Mouse (Mus musculus) liver, adult 2 months (tissue): ENCODE measurements at regions not wholly inside any gene's neighbourhood (a gene's known extent, or its start where the extent isn't known, plus 50 kb on each side); places are given as distances from the start of the nearest gene placed in this dataset.
A peak's percentile ranks its signal among the peaks of the same experiment; 100 is the strongest.

ENCODE experiments used
- DNase-seq: peaks from one replicate; pipeline ENCODE4 v3.0.0-alpha.2; 2011; ENCODE audit warnings: low read depth, low spot score; ENCODE audit errors: extremely low read depth
- H3K27ac ChIP-seq: fragments of 200-500 bp; replicated peaks from 2 replicates; pipeline ENCODE4 v1.5.1; 2012; ENCODE audit warnings: low read depth, mild to moderate bottlenecking, control low read depth, inconsistent platforms, low read length; ENCODE audit not compliant: insufficient read depth
- H3K27me3 ChIP-seq: fragments of 200-500 bp; 2 replicates; pipeline ENCODE4 v1.6.1; 2012; ENCODE audit warnings: mild to moderate bottlenecking, moderate library complexity, low read length, inconsistent platforms; ENCODE audit not compliant: control insufficient read depth, insufficient read depth
- H3K36me3 ChIP-seq: fragments of 200-500 bp; 2 replicates; pipeline ENCODE4 v1.6.1; 2012; ENCODE audit warnings: low read length, inconsistent platforms; ENCODE audit not compliant: control insufficient read depth, insufficient read depth
- H3K4me1 ChIP-seq: fragments of 200-500 bp; 2 replicates; pipeline ENCODE4 v1.6.1; 2011; ENCODE audit warnings: low read length; ENCODE audit not compliant: control insufficient read depth, insufficient read depth
- H3K4me3 ChIP-seq: fragments of 200-500 bp; 2 replicates; pipeline ENCODE4 v1.5.1; 2011; ENCODE audit warnings: low read depth, mild to moderate bottlenecking, control low read depth, low read length, moderate library complexity; ENCODE audit not compliant: insufficient read depth
- H3K79me2 ChIP-seq: fragments of 200-500 bp; 2 replicates; pipeline ENCODE4 v1.6.1; 2012; ENCODE audit warnings: inconsistent platforms, mild to moderate bottlenecking, low read length, moderate library complexity; ENCODE audit not compliant: control insufficient read depth, insufficient read depth
- H3K9ac ChIP-seq: fragments of 200-500 bp; 2 replicates; pipeline ENCODE4 v1.6.1; 2012; ENCODE audit warnings: low read depth, mild to moderate bottlenecking, control low read depth, inconsistent platforms, low read length
- CTCF ChIP-seq: fragments of 200-500 bp; IDR thresholded peaks from 2 replicates; pipeline ENCODE4 v1.5.1; 2011; ENCODE audit warnings: low read depth, low read length, control low read depth
- POLR2A ChIP-seq: fragments of 200-500 bp; IDR thresholded peaks from 2 replicates; pipeline ENCODE4 v1.6.1; 2011; ENCODE audit warnings: low read length, control low read depth; ENCODE audit not compliant: insufficient read depth; ENCODE audit errors: extremely low read depth
- WGBS: fragments of 180-500 bp; shearing (Covaris S2); methylation state at CpG from one replicate; pipeline ENCODE4 v1.1.7; 2018; 5-methylcytosine and 5-hydroxymethylcytosine counted together

- 67% methylated on average over 5 of the region's 5 CpGs for WGBS
- DNase-seq = no peak
- no peak for TF ChIP-seq POLR2A
- TF ChIP-seq CTCF = no peak
- Histone ChIP-seq H3K9ac (no peak overlapping the region), H3K4me3 (no peak overlapping the region), H3K27me3 (no peaks in the 10 kb centered on the region), H3K27ac (no peak overlapping the region), H3K79me2 (no peaks in the 10 kb centered on the region), H3K4me1 (no peaks in the 10 kb centered on the region), H3K36me3 (no peaks in the 10 kb centered on the region)
These were observed 65.3 kb downstream of the Cdca7 start for GRCm38 (mm10) chr2:72541246-72541645.

- DNase-seq = no peak
- 95% methylated on average over 1 of the region's 1 CpGs for WGBS
- Histone ChIP-seq H3K79me2 (no peaks in the 10 kb centered on the region), H3K27me3 (no peaks in the 10 kb centered on the region), H3K4me3 (no peak overlapping the region), H3K36me3 (no peaks in the 10 kb centered on the region), H3K9ac (no peak overlapping the region), H3K27ac (no peak overlapping the region), H3K4me1 (no peaks in the 10 kb centered on the region)
- TF ChIP-seq CTCF = no peak
- TF ChIP-seq POLR2A = no peak
These were observed 69.5 kb downstream of the Cdca7 start for GRCm38 (mm10) chr2:72545453-72545852.

- DNase-seq = no peak
- no peaks in the 10 kb centered on the region for H3K36me3 ChIP-seq
- no peak overlapping the region for H3K4me3 ChIP-seq
- WGBS = 76% methylated on average over 5 of the region's 5 CpGs
- no peak overlapping the region for H3K9ac ChIP-seq
- no peaks in the 10 kb centered on the region for H3K4me1 ChIP-seq
- no peak for TF ChIP-seq CTCF
- H3K27ac ChIP-seq = no peak overlapping the region
- H3K27me3 ChIP-seq = no peaks in the 10 kb centered on the region
- H3K79me2 ChIP-seq = no peaks in the 10 kb centered on the region
These were observed 70.5 kb downstream of the Cdca7 start for GRCm38 (mm10) chr2:72546476-72546875.

- Histone ChIP-seq H3K79me2 (no peaks in the 10 kb centered on the region), H3K36me3 (no peaks in the 10 kb centered on the region), H3K9ac (no peak overlapping the region), H3K4me1 (no peaks in the 10 kb centered on the region), H3K27ac (no peak overlapping the region), H3K27me3 (no peaks in the 10 kb centered on the region), H3K4me3 (no peak overlapping the region)
- no peak for TF ChIP-seq POLR2A
- no peak for TF ChIP-seq CTCF
- WGBS = 51% methylated on average over 4 of the region's 4 CpGs
- DNase-seq = no peak
These were observed 71.0 kb downstream of the Cdca7 start for GRCm38 (mm10) chr2:72546963-72547362.

GRCm38 (mm10) chr2:72551268-72551667 is 75.3 kb downstream of the Cdca7 start:
- H3K27ac ChIP-seq = no peak overlapping the region
- H3K27me3 ChIP-seq = no peaks in the 10 kb centered on the region
- H3K9ac ChIP-seq = no peak overlapping the region
- no peaks in the 10 kb centered on the region for H3K36me3 ChIP-seq
- peak; percentile 15 for DNase-seq
- H3K4me3 ChIP-seq = no peak overlapping the region
- TF ChIP-seq POLR2A = no peak
- TF ChIP-seq CTCF = no peak
- 75% methylated on average over 4 of the region's 4 CpGs for WGBS
- H3K79me2 ChIP-seq = no peaks in the 10 kb centered on the region
- H3K4me1 ChIP-seq = no peaks in the 10 kb centered on the region

GRCm38 (mm10) chr2:72554603-72555002 is 78.6 kb downstream of the Cdca7 start:
- no peak overlapping the region for H3K4me3 ChIP-seq
- no peaks in the 10 kb centered on the region; the same call in 1 of the 2 replicates for H3K27me3 ChIP-seq
- H3K27ac ChIP-seq = no peak overlapping the region
- H3K9ac ChIP-seq = no peak overlapping the region
- WGBS = 87% methylated on average over 5 of the region's 5 CpGs
- peak; percentile 41 for DNase-seq
- no peaks in the 10 kb centered on the region for H3K79me2 ChIP-seq
- no peaks in the 10 kb centered on the region for H3K36me3 ChIP-seq
- TF ChIP-seq CTCF (no peak), POLR2A (no peak)
- H3K4me1 ChIP-seq = no peaks in the 10 kb centered on the region
